Mouse (Mus musculus) liver, embryonic 14.5 days (tissue): Measurements from ENCODE around the gene 1700016K19Rik.

Experiments
- CTCF ChIP-seq: IDR thresholded peaks from 2 replicates; pipeline ENCODE4 v1.5.1; 2016; ENCODE audit warnings: antibody characterized with exemption, low read depth, control low read depth
- EP300 ChIP-seq: IDR thresholded peaks from 2 replicates; pipeline ENCODE4 v1.6.1; 2016; ENCODE audit warnings: antibody characterized with exemption, low read depth

DNA sequence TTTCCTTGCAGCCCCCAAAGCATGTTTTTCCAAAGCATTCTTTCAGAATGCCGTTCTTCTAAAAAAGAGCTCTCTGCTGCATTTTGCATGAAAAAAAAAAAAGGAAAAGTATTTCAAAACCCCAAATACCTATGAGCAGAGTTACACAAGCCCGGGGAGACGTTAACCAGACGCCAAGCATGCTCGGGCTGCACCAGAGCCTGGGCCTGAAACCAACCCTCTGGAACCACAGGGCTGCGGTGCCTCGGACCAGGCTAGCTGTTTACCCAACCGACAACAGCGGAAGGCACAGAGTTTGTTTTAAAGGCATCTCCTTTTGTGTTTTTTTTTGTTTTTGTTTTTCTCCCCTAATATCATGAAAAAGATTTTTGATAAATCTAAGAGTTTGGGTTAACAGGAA lies 21.2 kb downstream of the 1700016K19Rik start:
- no peak for TF ChIP-seq CTCF
- no peak for TF ChIP-seq EP300
